Mouse (Mus musculus): ENCODE data around the gene Ltv1.

The Ltv1 gene

GRCm38 (mm10) chr10:13150435-13150834 is 42.5 kb downstream of the Ltv1 start:
- in situ Hi-C loops (cut with MboI; ENCODE audit: low pct_unique_long_range_greater_than_20kb in 1 of 2, low sequenced_read_pairs in 2 of 2, unreplicated experiment in 1 of 2) = no loop called here

GRCm38 (mm10) chr10:13140434-13140833 is 52.5 kb downstream of the Ltv1 start:
- in situ Hi-C loops (cut with MboI; ENCODE audit: low pct_unique_long_range_greater_than_20kb in 1 of 2, low sequenced_read_pairs in 2 of 2, unreplicated experiment in 1 of 2) = no loop called here

GRCm38 (mm10) chr10:13137906-13138305 is 55.1 kb downstream of the Ltv1 start:
- in situ Hi-C loops (cut with MboI; ENCODE audit: low pct_unique_long_range_greater_than_20kb in 1 of 2, low sequenced_read_pairs in 2 of 2, unreplicated experiment in 1 of 2) = no loop called here

- in situ Hi-C loops (cut with MboI; ENCODE audit: low pct_unique_long_range_greater_than_20kb in 1 of 2, low sequenced_read_pairs in 2 of 2, unreplicated experiment in 1 of 2) = no loop called here
Observed at GRCm38 (mm10) chr10:13135751-13136150, 57.2 kb downstream of the Ltv1 start.

GRCm38 (mm10) chr10:13135276-13135675 is 57.7 kb downstream of the Ltv1 start:
- in situ Hi-C loops (cut with MboI; ENCODE audit: low pct_unique_long_range_greater_than_20kb in 1 of 2, low sequenced_read_pairs in 2 of 2, unreplicated experiment in 1 of 2) = no loop called here

- in situ Hi-C loops (cut with MboI; ENCODE audit: low pct_unique_long_range_greater_than_20kb in 1 of 2, low sequenced_read_pairs in 2 of 2, unreplicated experiment in 1 of 2) = no loop called here
Observed at GRCm38 (mm10) chr10:13133850-13134249, 59.1 kb downstream of the Ltv1 start.
